Mouse (Mus musculus) bone marrow macrophage, adult 2 months (primary cell): ENCODE results near the gene Thbs2. TPM values are rescaled to one million over a fixed set of nuclear protein-coding genes. Genes with fewer than 3 reads are reported as not detected.

Experiments used
- H3K27ac ChIP-seq: 2 replicates; pipeline ENCODE4 v1.5.1; 2012; ENCODE audit warnings: low read depth, low read length; ENCODE audit not compliant: insufficient read depth
- H3K4me1 ChIP-seq: 2 replicates; pipeline ENCODE4 v1.6.1; 2012; ENCODE audit warnings: low read length; ENCODE audit not compliant: control insufficient read depth, insufficient read depth
- H3K4me3 ChIP-seq: 2 replicates; pipeline ENCODE4 v1.5.1; 2012; ENCODE audit warnings: mild to moderate bottlenecking, low read length, moderate library complexity; ENCODE audit not compliant: insufficient read depth
- CTCF ChIP-seq: IDR thresholded peaks from 2 replicates; pipeline ENCODE4 v1.5.1; 2012; ENCODE audit warnings: low read depth, mild to moderate bottlenecking, low read length, moderate library complexity
- POLR2A ChIP-seq: IDR thresholded peaks from 2 replicates; pipeline ENCODE4 v1.6.1; 2012; ENCODE audit warnings: mild to moderate bottlenecking, low read depth, low read length, borderline replicate concordance
- polyA plus RNA-seq: library from polyadenylated mRNA; stranded (reverse); fragments of >200 nt; gene quantifications from 2 replicates; pipeline ENCODE4 v1.2.4, GENCODE M21; 2012; ENCODE audit not compliant: missing spikeins, insufficient read depth, insufficient read length

The Thbs2 gene
- polyA plus RNA-seq, 1 experiment = 0.76 TPM

- Histone ChIP-seq H3K27ac (no peak overlapping the region), H3K4me3 (no peak overlapping the region), H3K4me1 (no peaks in the 10 kb centered on the region)
- no peak for TF ChIP-seq CTCF
- TF ChIP-seq POLR2A = no peak
Measured at GRCm38 (mm10) chr17:14619038-14619437, 75.0 kb downstream of the Thbs2 start.

Other genes with a start within 250 kb of the Thbs2 start
- gene Wdr27, start 248.9 kb upstream of the Thbs2 start, polyA plus RNA-seq = 1.9 and 3.8 TPM in 2 replicates
- 39.2 and 42.5 TPM in 2 replicates for gene 1600012H06Rik, start 248.9 kb upstream of the Thbs2 start, polyA plus RNA-seq